Mouse (Mus musculus) embryo, embryonic 9.5 days (tissue): ENCODE data around the gene Ttc5.
"Not testable (repeated sequence)": the region's sequence is repeated elsewhere in the genome, so short reads cannot be mapped to it uniquely, and the experiment has no call there.

ENCODE experiments used
- DNase-seq: peaks from one replicate; pipeline ENCODE4 v3.0.0-alpha.2; 2017; ENCODE audit errors: extremely low spot score

The Ttc5 gene

GRCm38 (mm10) chr14:50785251-50785637 lies at the start of gene Ttc5:
Ttc5 (minus strand) TSS chr14:50785519.
- DNase-seq, result peak; percentile 94

- no peak for DNase-seq
Measured at GRCm38 (mm10) chr14:50834435-50834834, 49.1 kb upstream of the Ttc5 start.

DNA sequence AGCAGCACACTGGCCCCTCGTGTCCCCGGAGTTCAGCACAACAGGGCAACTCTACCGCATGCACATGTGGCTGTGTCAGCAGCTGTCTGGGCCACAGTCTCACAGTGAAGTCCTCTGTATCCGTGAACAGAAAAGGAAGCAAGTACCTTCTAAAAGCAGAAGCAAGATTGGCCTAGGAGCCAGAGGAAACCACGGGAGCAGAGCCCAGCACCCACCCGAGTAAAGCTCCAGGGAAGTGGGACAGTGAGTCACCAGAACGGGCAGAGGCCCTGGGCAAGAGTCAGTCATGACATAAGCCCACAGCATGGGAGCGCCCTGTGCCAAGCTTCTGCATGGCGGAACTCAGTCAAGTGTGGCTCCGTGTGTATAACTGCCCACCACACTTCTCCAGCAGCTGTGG lies 48.6 kb upstream of the Ttc5 start:
- DNase-seq, result no peak

DNA sequence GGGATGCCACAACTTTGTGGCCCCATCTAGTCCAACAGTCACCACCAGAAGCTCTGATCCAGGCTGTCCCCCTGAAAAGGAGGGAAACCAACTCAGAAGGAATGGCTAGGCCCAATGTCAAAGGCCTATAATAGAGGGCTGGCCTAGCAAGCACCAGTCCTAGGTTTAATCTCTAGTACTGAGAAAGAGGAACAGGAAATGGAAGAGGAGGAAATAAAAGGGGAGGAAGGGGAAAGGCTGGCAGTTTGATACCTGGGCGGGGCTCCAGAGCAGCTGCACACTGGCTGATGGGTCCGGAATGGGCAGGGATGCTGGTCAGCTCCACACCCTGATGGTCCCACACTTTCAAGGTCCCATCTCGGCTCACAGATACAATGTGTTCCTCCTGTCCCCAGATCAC lies 44.6 kb upstream of the Ttc5 start:
- no peak for DNase-seq

- no peak for DNase-seq
Measured at GRCm38 (mm10) chr14:50826579-50826978, 41.3 kb upstream of the Ttc5 start.

GRCm38 (mm10) chr14:50824219-50824618 lies 38.9 kb upstream of the Ttc5 start:
- no peak for DNase-seq

- no peak for DNase-seq
Measured at GRCm38 (mm10) chr14:50823240-50823639, 37.9 kb upstream of the Ttc5 start.

DNA sequence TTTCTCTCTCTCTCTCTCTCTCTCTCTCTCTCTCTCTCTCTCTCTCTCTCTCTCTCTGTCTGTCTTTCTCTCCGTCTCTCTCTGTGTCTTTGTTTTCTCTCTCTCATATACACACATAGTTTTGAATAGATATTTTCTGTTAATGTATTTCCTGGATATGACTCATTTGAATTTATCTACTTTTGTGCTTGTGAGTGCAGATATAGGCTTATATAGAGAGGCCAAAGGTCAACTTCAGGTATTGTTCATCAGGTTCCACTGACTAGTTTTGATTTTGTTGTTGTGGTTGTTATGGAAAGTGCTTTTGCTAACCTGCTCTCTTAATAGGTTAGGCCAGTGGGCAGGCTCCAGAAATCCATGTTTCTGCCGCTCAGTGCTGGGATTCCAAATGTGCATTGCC lies 27.7 kb upstream of the Ttc5 start:
- DNase-seq, result no peak

GRCm38 (mm10) chr14:50807487-50808072 lies 22.3 kb upstream of the Ttc5 start, which contains the start of the genes Ccnb1ip1 and Parp2:
Ccnb1ip1 (minus strand) TSS chr14:50807732.
Parp2 (plus strand) TSS chr14:50807841.
- DNase-seq, result peak; percentile 99

DNA sequence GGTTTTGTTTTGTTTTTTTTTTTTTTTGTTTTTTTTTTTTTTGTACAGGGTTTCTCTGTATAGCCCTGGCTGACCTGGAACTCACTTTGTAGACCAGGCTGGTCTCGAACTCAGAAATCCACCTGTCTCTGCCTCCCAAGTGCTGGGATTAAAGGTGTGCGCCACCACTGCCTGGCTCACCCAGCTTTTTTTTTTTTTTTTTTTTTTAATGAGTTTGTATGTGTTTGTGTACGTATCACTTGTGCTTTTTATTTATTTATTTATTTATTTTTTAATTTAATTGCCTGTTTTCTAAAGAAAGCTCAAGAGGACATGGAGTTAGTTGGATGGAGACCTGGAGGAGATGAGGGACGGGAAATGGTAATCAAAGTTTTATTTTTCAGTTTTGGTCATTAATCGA lies 21.1 kb upstream of the Ttc5 start:
- DNase-seq, result not testable (repeated sequence)

- no peak for DNase-seq
Measured at GRCm38 (mm10) chr14:50804683-50805082, 19.4 kb upstream of the Ttc5 start.

DNA sequence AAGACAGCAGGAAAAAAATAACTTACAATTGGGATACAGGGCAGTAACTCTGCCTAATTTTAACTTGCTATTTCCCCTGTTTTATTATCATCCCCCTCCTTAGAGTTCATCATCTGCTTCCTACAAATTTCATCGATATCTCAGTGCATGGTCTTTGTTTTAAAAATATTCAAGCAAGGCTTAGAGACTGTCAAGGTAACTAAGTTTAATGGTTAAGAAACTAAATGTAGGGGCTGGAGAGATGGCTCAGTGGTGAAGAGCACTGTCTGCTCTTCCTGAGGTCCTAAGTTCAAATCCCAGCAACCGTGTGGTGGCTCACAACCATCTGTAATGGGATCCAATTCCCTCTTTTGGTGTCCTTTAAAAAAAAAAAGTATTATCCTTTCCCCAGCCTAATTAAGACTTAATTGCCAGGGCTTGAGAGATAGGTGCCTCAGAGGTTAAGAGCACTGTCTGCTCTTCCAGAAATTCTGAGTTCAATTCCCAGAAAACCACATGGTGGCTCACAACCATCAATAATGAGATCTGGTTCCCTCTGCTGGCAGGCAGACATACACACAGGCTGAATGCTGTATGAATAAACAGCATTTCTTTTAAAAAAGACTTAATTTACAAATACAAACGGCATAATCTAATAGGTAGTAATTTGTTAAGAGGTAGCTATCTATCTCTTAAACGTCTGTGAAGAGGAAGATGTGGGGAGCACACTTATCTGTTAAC lies 17.7 kb upstream of the Ttc5 start:
- peak; percentile 27 for DNase-seq

DNA sequence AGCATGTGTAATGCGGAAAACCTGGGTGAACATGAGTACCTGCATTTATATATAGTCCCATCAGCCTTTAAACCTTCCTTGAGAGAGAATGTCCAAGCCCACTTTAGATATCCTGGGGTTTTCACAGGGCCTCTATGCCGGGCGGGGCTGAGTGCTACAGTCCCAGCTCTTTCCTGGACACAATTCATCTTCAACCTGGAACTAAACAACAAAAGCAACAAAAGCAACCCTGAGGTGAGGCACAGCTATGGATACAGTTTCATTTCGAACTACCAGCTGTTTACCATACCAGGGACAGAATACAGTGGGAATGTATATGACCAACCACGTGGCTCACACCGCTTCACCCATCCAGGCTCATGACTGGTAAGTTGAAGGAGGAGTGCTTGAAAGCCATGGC lies 17.1 kb upstream of the Ttc5 start:
- no peak for DNase-seq

GRCm38 (mm10) chr14:50799502-50800259 lies 14.4 kb upstream of the Ttc5 start:
- DNase-seq, result peak; percentile 52

DNA sequence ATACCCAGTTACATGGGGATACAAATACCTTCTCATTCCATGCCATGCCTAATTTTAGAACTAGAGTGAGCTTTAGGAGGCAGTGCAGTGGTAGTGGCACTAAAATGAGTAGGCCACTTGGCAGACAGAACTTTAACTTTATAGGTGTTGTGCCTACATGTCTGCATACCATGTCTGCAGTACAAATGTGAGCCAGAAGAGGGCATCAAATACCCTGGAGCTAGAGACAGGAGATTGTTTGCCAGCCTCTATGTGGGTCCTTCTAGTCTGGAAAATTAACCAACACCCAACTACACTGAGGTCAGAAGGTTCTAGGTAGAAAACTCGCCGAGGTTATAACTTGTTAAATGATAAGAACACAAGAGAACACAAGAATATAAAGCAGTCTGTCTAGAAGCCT lies 13.2 kb upstream of the Ttc5 start:
- DNase-seq, result no peak

DNA sequence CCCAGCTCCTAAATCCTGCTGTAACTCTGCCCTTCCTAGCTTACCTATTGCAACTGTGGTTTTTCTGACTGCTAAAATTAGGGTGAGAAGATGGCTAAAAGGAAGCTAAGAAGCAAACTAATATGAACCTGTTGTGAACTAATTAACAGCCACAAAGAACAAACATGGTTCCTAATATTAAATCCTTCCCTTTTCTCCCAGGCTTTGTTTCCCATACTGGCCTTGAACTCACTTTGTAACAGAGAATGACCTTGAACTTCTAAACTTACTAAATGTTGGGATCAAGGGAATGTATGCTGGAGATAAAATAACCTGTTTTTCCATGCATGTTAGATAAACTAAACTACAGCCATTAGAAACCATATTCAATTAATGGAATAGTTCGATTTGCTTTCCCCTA lies 11.1 kb upstream of the Ttc5 start:
- DNase-seq, result no peak

DNA sequence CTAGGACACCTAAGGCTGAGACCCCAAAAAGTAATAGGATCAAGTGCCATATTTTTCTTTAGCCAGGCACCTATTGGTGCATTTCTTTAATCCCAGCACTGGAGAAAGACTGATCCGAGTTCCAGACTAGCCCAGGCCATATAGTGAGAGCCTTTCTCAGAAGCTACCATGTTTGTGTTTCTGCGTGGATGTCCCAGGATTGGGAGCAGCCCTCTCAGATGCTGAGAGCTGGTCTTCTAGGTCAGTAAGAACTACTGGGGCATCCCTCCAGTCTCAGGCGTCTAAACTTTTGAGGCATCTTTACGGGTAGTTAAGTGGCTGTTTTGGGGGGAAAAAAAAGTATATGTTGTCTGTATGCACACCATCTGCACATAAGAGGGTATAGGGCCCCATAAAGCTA lies 10.6 kb upstream of the Ttc5 start:
- DNase-seq, result no peak

- DNase-seq, result no peak
Measured at GRCm38 (mm10) chr14:50795261-50795935, 10.1 kb upstream of the Ttc5 start.

GRCm38 (mm10) chr14:50788157-50788556 lies 2.8 kb upstream of the Ttc5 start:
- DNase-seq, result no peak

GRCm38 (mm10) chr14:50784391-50785250 lies 698 bp downstream of the Ttc5 start:
- peak; percentile 15 for DNase-seq

- no peak for DNase-seq
Measured at GRCm38 (mm10) chr14:50782166-50782565, 3.2 kb downstream of the Ttc5 start.
